Mouse (Mus musculus) layer of hippocampus, adult 8-10 months (tissue): ENCODE results near the gene Gpsm3. TPM values are rescaled to one million over a fixed set of nuclear protein-coding genes. Genes with fewer than 3 reads are reported as not detected.

ENCODE experiments used
- DNase-seq, 2 experiments: peaks; one replicate each; pipeline ENCODE4 v3.0.0; 2022; ENCODE audit warnings: low spot score in 2 of 2
- total RNA-seq, 4 experiments: library from RNA; stranded (reverse); gene quantifications; 2 replicates each; pipeline ENCODE4 v1.2.4; 2022

Gene Gpsm3
- total RNA-seq, 4 experiments from 2014 or later: 0.61 to 9.8 (median 5.5) TPM

GRCm38 (mm10) chr17:34628644-34628967, 39.0 kb downstream of the Gpsm3 start:
- no peak for DNase-seq

- DNase-seq: peak in 1 of 2 experiments; percentile 61
These were observed 39.7 kb downstream of the Gpsm3 start, which contains the start of gene Prrt1 for GRCm38 (mm10) chr17:34629221-34629751. TSS of gene Prrt1 (plus strand) at chr17:34629533.

GRCm38 (mm10) chr17:34629796-34630603, 40.4 kb downstream of the Gpsm3 start:
- DNase-seq: no peak

- DNase-seq: no peak
These were observed 41.2 kb downstream of the Gpsm3 start for GRCm38 (mm10) chr17:34630761-34631301.

- DNase-seq: no peak
These were observed 42.0 kb downstream of the Gpsm3 start for GRCm38 (mm10) chr17:34631647-34632046.

GRCm38 (mm10) chr17:34632261-34632691, 42.7 kb downstream of the Gpsm3 start:
- DNase-seq: peak; percentile 84 to 89

- no peak for DNase-seq
These were observed 46.1 kb downstream of the Gpsm3 start for GRCm38 (mm10) chr17:34635671-34636070.

GRCm38 (mm10) chr17:34637459-34637858, 47.9 kb downstream of the Gpsm3 start:
- no peak for DNase-seq

- no peak for DNase-seq
These were observed 50.1 kb downstream of the Gpsm3 start for GRCm38 (mm10) chr17:34639461-34640255.

GRCm38 (mm10) chr17:34640778-34641601, 51.4 kb downstream of the Gpsm3 start:
- peak in 1 of 2 experiments; percentile 76 for DNase-seq

Other genes starting within 250 kb of the Gpsm3 start
- 1 to 10 TPM in 1 of 4 experiments, under 1 TPM in 3; 0.47 to 1.0 (median 0.73) TPM for gene Btnl2, start 235.0 kb upstream of the Gpsm3 start, total RNA-seq
- gene Btnl1, start 212.7 kb upstream of the Gpsm3 start, total RNA-seq: not detected
- gene BC051142, start 191.0 kb upstream of the Gpsm3 start, total RNA-seq: 1 to 10 TPM; 3.5 to 6.1 (median 4.5) TPM
- gene Btnl4, start 112.5 kb upstream of the Gpsm3 start, total RNA-seq: not detected
- not detected for gene Btnl6, start 72.5 kb upstream of the Gpsm3 start, total RNA-seq
- gene Notch4, start 25.5 kb upstream of the Gpsm3 start, total RNA-seq: 10 to 100 TPM; 10.3 to 13.5 (median 11.3) TPM
- gene Pbx2, start 1.5 kb downstream of the Gpsm3 start, total RNA-seq: 10 to 100 TPM; 54.3 to 76.6 (median 66.8) TPM
- gene Ager, start 8.1 kb downstream of the Gpsm3 start, total RNA-seq: 1 to 10 TPM in 1 of 4 experiments, under 1 TPM in 3; 0.51 to 1.5 (median 0.88) TPM
- gene Rnf5, start 13.9 kb downstream of the Gpsm3 start, total RNA-seq: 10 to 100 TPM; 74.7 to 84.0 (median 76.3) TPM
- 100 to 1,000 TPM; 138 to 163 (median 151) TPM for gene Agpat1, start 14.5 kb downstream of the Gpsm3 start, total RNA-seq
- gene Egfl8, start 26.2 kb downstream of the Gpsm3 start, total RNA-seq: 1 to 10 TPM; 1.4 to 3.3 (median 2.4) TPM
- 10 to 100 TPM; 40.2 to 53.2 (median 46.0) TPM for gene Ppt2, start 38.7 kb downstream of the Gpsm3 start, total RNA-seq
- gene Prrt1, start 39.7 kb downstream of the Gpsm3 start, total RNA-seq: 100 to 1,000 TPM; 211 to 266 (median 228) TPM
- gene Fkbpl, start 55.0 kb downstream of the Gpsm3 start, total RNA-seq: 10 to 100 TPM; 12.5 to 18.5 (median 15.2) TPM
- 10 to 100 TPM; 74.1 to 82.9 (median 79.8) TPM for gene Atf6b, start 57.3 kb downstream of the Gpsm3 start, total RNA-seq
- gene Tnxb, start 80.7 kb downstream of the Gpsm3 start, total RNA-seq: 10 to 100 TPM; 10.6 to 13.3 (median 11.4) TPM
- 100 to 1,000 TPM in 2 of 4 experiments, 10 to 100 TPM in 2; 45.7 to 391 (median 199) TPM for gene C4b, start 154.1 kb downstream of the Gpsm3 start, total RNA-seq
- 1 to 10 TPM; 2.7 to 3.2 (median 3.0) TPM for gene Cyp21a1, start 214.8 kb downstream of the Gpsm3 start, total RNA-seq
- gene Stk19, start 247.1 kb downstream of the Gpsm3 start, total RNA-seq: 10 to 100 TPM; 52.3 to 70.3 (median 58.1) TPM
- gene Dxo, start 247.2 kb downstream of the Gpsm3 start, total RNA-seq: 10 to 100 TPM; 33.0 to 42.4 (median 34.4) TPM